Mouse (Mus musculus): ENCODE measurements around the gene Itih5.
A peak's percentile ranks its signal among the peaks of the same experiment; 100 is the strongest.

Gene Itih5

GRCm38 (mm10) chr2:10261337-10261736, 108.0 kb downstream of the Itih5 start:
- no peak for DNase-seq (ENCODE audit: low read depth, low spot score)

DNA sequence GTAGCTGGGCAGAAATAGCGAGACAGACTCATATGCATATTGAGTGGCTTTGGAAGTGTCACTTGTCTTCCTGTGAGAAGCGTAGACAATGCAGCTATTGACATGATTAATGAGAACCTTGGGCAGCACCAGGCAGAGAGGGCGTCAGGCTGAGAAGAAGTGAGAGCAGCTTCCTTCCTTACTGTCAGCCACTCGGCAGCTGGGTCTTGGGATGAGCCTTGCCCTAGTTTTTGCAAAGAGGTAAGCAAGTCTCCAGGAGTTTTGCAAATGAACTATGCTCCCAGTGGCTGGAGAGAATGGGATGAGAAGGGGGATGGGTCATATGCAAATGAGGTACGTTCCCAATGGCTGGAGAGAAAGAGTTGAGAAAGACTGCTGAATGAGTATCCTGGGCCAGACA, 109.4 kb downstream of the Itih5 start:
- DNase-seq (ENCODE audit: low read depth, low spot score), result peak; percentile 87

DNA sequence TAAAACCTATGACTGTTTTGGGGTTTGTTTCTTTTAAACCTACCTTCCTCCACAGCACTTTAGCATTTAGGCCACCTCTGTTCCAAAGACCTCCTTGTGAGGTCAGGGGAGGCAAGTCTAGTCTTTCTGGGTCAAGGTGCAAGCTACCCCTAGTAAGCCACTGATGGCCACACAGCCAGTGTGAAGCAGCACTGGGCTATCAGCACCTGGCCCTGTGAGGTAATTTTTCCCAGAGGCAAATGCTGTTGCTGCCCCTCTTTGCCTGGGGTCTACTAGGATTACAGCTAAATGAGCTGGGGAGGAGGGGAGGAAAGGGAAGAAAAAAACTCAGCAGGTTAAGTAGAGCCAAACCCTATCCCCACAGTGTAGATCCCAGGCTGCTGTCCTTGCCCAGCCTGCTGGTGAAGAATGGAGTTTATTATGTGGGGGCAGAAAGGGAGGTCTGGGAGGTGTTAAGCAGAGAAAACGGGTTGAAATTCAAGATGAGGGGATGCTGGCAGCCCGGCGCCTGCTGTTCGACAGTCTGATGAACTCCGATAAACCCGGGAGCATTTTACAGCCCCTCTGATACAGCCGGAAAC, 110.6 kb downstream of the Itih5 start:
- no peak for DNase-seq (ENCODE audit: low read depth, low spot score)

DNA sequence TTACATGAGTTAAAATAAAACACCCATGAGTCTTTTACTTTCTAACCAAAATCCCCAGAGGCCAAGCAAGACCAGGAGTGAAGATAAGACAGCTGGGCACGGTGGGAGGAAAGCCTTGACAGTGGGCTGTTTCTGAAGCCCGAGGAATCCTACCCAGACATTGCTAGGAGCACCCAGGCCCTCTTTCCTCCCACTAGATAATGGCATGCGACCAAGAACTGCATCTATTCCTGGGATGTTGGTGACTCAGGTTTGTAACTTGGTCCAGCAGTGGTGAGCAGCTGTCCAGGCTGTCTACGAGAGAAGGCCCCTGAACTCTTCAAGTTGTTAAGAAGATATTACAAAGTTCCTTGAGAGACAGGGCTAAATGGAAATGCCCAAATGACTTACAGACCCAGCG, 112.5 kb downstream of the Itih5 start:
- no peak for DNase-seq (ENCODE audit: low read depth, low spot score)

DNA sequence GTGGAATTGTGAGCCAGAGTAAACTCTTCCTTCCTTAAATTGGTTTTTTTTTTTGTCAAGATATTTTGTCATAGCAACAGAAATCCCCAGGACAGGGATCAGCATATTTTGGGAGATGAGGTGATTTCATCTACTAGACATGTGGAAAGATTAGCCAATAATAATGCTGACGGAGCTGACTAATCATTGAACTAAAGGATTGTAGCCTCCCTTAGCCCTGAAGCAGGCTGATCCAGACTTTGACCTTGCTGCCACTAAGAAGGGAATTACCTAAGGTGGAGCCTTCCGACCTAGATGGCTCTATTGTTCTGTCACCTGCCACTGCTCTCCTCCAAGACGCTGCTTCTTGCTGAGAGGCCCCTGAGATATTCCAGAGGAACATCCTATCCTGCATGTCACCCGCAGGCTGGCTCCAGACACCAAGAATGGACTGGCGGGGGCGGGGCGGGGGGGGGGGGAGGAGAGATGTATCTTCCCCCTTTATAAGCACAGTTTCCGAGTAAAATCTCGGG, 119.3 kb downstream of the Itih5 start:
- DNase-seq (ENCODE audit: low read depth, low spot score), result peak; percentile 51

DNA sequence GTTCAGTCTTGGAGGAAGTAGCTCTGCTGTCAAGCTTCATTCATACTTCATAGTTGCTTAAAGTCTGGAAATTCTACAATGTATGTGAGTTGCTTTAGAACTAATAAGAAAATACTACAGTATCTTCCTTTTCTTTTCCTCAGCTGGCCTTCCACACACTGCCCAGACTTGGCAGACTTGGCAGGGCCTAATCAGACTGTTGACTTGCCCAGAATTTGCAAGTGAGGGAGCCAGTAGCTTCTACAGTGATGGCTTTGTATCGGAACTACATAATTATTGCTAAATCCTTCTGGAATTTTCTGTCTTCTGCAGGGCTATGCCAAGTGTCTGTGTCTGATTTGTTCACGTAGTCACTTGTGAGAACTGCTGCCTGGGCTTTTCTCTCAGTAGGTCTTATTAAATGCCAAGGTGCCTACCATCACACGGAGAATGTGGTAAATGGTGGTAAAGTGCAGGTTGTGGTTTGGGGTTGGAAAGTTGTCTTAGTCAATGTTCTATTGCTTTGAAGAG, 120.2 kb downstream of the Itih5 start:
- no peak for DNase-seq (ENCODE audit: low read depth, low spot score)

DNA sequence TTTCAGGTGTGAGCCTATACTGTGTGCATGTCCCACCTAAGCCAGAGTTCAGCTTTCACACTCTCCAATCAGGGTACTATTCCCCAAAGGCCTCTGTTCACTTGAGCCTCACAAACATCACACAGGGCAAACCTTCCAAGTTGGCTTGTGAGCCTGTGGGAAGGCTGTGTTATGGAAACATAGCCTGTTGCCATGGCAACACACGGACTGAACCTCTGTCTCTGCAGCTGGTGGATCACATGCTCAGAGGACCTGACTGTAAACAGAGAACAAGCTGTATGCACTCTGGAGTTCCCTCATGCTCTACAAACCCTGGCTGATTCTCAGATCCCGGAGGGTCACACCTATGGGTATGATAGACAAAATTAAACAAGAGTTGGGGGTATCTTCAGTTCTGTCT, 122.8 kb downstream of the Itih5 start:
- peak; percentile 50 for DNase-seq (ENCODE audit: low read depth, low spot score)

- DNase-seq (ENCODE audit: low read depth, low spot score), result no peak
Measured at GRCm38 (mm10) chr2:10283686-10284085, 130.3 kb downstream of the Itih5 start.

DNA sequence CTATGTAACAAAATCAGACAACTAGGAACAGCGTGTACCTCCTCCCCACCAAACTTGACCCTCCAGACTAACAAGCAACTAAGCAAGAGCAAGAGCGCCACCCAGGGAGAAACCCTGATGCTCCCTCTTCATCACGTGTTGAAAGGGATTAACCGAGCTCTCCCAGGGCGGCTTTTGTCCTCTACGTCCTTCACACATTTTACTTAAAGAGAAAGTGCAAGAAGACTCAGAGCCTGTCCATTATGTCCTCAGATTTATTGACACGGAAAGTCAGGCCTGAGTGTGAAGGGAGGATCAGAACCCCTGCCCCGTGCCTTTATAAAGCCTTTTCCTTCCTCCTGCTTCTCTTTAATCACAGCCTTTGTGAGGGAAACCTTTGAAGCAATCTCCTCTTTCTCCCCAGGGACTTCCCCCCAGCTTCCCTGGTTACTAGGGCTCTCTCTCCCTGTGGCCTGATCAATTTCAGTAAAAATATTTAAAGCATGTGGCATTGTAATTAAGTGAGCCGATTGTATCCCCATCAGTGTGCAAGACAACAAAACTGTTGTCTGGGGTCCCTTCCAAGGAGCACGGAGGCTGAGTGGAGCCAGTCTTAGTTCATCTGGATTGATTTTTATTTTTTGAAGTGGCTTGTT, 131.4 kb downstream of the Itih5 start:
- peak; percentile 68 for DNase-seq (ENCODE audit: low read depth, low spot score)

DNA sequence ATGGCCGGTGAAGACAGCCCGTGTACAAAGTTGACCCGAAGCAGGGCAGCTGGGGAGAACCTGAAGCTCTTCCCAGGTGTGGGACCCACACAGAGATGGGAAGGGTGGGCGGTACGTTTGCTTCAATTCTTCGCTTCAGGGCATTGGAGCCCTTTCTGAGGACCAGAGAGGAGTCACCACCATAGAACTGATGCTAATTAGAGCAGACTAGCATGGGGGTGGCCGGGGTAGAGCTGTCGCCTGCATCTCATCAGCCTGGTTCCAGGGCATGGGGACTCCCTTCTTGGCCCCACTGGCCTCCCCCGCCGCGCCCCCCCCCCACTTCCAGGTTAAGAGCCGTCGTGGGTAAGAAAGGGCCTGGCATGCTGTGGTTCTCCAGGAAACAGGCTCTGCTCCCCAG, 132.6 kb downstream of the Itih5 start:
- DNase-seq (ENCODE audit: low read depth, low spot score), result no peak

DNA sequence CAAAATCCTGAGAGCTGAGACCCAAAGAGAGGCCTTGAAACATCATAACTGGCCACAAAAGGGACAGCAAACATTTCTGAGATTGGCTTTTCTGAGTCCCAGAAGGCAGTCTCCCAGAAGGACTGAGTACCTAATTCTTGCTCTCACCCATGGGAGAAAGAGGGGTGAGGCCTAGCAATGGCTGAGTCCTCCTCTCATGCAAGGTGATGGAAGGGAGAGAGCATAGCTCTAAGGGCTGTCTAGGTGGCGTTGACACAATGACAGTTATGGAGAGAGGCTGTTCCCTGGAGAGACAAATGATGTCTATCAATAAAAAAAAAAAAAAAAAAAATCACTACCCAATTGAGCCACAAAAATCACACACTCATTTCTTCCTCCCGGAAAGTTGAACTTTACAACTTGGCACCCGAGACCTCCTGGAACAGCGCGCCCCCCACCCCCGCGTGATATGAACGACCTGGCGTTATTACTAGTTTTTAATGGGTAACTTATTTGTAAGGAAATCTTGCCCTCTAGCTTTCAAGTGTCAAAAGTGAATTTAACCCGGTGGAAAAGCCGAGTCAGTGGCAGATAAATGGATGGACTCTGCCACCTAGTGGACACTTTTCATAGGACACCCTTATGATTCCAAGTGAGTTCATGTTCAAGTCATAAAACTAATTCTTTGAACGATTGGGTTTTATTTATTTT, 134.9 kb downstream of the Itih5 start:
- peak; percentile 70 for DNase-seq (ENCODE audit: low read depth, low spot score)

DNA sequence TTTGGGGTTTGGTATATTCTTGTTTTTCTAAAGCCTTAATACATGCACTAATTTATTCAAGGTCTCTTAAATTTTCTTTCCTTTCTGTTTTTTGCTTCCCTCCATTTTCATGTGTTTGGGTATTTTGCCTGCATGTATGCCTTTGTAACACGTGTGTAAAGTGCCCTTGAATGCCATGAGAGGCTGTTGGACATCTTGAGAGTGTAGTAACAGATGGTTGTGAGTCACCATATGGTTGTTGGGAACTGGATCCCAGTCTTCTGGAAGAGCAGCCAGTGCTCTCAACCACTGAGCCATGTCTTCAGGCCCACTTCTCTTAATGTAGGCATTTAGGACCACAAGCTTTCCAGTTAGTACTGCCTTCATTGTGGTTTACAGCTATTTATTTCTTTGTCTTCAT, 135.5 kb downstream of the Itih5 start:
- DNase-seq (ENCODE audit: low read depth, low spot score), result no peak

DNA sequence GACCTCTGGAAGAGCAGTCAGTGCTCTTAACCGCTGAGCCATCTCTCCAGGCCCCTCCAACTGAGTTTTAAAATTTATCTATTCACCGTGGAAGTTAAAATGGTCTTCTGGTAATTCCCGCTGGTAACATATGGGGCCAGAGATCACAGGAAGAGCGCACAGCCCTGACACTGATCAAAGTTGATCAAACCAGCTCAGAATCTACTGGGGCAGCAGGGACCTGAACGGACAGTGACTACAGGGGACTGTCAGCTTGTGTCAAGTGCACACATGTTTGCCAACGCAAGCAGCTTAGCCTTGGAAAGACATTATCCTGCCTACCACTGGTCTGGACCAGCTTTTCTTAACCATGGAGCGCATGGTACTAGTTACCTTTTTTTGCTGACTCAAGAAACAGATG, 136.7 kb downstream of the Itih5 start:
- no peak for DNase-seq (ENCODE audit: low read depth, low spot score)

- DNase-seq (ENCODE audit: low read depth, low spot score), result no peak
Measured at GRCm38 (mm10) chr2:10293556-10294206, 140.3 kb downstream of the Itih5 start.

- no peak for DNase-seq (ENCODE audit: low read depth, low spot score)
Measured at GRCm38 (mm10) chr2:10295908-10296307, 142.5 kb downstream of the Itih5 start.

GRCm38 (mm10) chr2:10300244-10300643, 146.9 kb downstream of the Itih5 start:
- DNase-seq (ENCODE audit: low read depth, low spot score), result peak; percentile 49

GRCm38 (mm10) chr2:10300771-10301170, 147.4 kb downstream of the Itih5 start:
- DNase-seq (ENCODE audit: low read depth, low spot score), result peak; percentile 75

DNA sequence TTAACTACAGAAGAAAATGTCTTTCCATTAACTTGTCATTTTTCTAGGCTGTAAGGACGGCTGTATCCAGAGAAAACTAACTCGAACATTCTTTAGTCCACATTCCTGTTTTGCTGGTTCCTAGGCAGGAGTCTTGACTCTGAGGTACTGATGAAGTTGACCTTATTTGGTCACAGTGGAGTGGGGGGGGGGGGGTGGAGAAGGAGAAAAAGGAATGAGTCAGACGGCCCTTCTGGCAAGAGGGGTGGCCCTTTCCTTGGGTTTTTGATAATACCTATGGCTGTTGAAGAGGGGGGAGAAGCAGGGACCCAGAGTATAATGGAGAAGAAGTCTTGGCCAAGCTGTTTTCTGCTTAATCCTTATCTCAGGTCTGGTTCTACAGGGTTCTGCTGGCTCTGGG, 148.0 kb downstream of the Itih5 start:
- no peak for DNase-seq (ENCODE audit: low read depth, low spot score)

GRCm38 (mm10) chr2:10301997-10302396, 148.6 kb downstream of the Itih5 start:
- DNase-seq (ENCODE audit: low read depth, low spot score), result no peak

DNA sequence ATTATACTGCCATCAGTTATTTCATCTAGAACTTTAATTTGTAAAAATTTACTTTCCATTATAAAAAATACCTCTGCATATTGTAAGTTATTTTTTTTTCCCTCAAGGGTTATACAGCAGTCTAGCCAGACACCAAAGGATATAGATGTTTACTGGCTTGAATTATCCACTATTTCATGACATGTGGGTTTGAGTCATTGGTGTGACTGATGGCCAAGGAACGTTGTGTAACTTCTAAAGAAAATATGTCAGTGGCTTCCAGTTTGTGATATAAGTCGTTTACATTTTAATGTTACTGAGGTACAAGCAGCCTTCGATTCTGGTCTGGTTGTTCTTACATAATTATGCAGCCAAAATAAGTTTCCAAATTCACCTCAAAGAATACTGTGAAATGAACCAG, 151.5 kb downstream of the Itih5 start:
- DNase-seq (ENCODE audit: low read depth, low spot score), result no peak
